Comparison of ENCODE assay signal across 10 mouse cellular contexts in genomic region chr1:40802759-40803158, GRCm38 (mm10). TPM values are rescaled to one million over a fixed set of nuclear protein-coding genes. Genes with fewer than 3 reads are reported as not detected.
DNase-seq lines count a peak whose midpoint lies in the region; ATAC-seq and TF ChIP-seq lines count a peak whose summit lies in the region.
"Had no signal": no experiment of that assay in that cellular context is flagged by ENCODE, and none has a peak within 500 bp of the region (broad histone marks: within the 10 kb centered on the region; RNA-seq: fewer than 3 reads in every experiment).

No protein-coding gene starts in this region.

- no peaks in the 10 kb centered on the region for H3K4me1 ChIP-seq in hindbrain, embryonic 14.5 days (replicated peaks; ENCODE audit: control insufficient read depth, insufficient read depth, low read length)
- no peaks in the 10 kb centered on the region for H3K4me1 ChIP-seq in hindbrain, embryonic 12.5 days
- H3K4me1 ChIP-seq: embryonic facial prominence, embryonic 12.5 days; limb, embryonic 12.5 days had no signal

- no peaks in the 10 kb centered on the region for H3K36me3 ChIP-seq in hindbrain, embryonic 14.5 days (replicated peaks; ENCODE audit: control insufficient read depth, insufficient read depth)
- H3K36me3 ChIP-seq in hindbrain, embryonic 12.5 days = no peaks in the 10 kb centered on the region
- H3K36me3 ChIP-seq: embryonic facial prominence, embryonic 12.5 days; limb, embryonic 12.5 days had no signal

- H3K27me3 ChIP-seq in hindbrain, embryonic 14.5 days (ENCODE audit: control insufficient read depth, insufficient read depth, low read length) = no peaks in the 10 kb centered on the region
- H3K27me3 ChIP-seq in hindbrain, embryonic 12.5 days = no peaks in the 10 kb centered on the region
- H3K27me3 ChIP-seq: embryonic facial prominence, embryonic 12.5 days; limb, embryonic 12.5 days had no signal

- DNase-seq in hindbrain, embryonic 14.5 days (ENCODE audit: low spot score) = peak; percentile 74
- DNase-seq in CD4-positive, CD25-positive, alpha-beta regulatory T cell, adult 2 months (ENCODE audit: low read depth, low spot score) = peak; percentile 76
- DNase-seq in adrenal gland, adult 2 months = peak; percentile 38
- DNase-seq in layer of hippocampus, adult 2 months (ENCODE audit: low spot score in 2 of 2) = peak; percentile 49 to 70
- peak; percentile 24 for DNase-seq in lung, postnatal 25 days (ENCODE audit: low spot score)
- peak; percentile 34 for DNase-seq in thymus, postnatal 14 days

- no peak overlapping the region for H3K27ac ChIP-seq in hindbrain, embryonic 14.5 days
- H3K27ac ChIP-seq in hindbrain, embryonic 12.5 days = no peak overlapping the region
- H3K27ac ChIP-seq in layer of hippocampus, adult 2 months = no peak overlapping the region
- H3K27ac ChIP-seq: embryonic facial prominence, embryonic 12.5 days; limb, embryonic 12.5 days had no signal

- WGBS in hindbrain, embryonic 14.5 days = 27% methylated on average over 3 of the region's 3 CpGs
- 28% methylated on average over 3 of the region's 3 CpGs for WGBS in hindbrain, embryonic 12.5 days

- H3K9ac ChIP-seq in hindbrain, embryonic 14.5 days = no peak overlapping the region
- H3K9ac ChIP-seq in hindbrain, embryonic 12.5 days = no peak overlapping the region
- H3K9ac ChIP-seq: embryonic facial prominence, embryonic 12.5 days; limb, embryonic 12.5 days had no signal

- no peak overlapping the region for H3K4me2 ChIP-seq in hindbrain, embryonic 14.5 days (replicated peaks)
- no peak overlapping the region for H3K4me2 ChIP-seq in hindbrain, embryonic 12.5 days (replicated peaks)
- H3K4me2 ChIP-seq: embryonic facial prominence, embryonic 12.5 days; limb, embryonic 12.5 days had no signal

- H3K9me3 ChIP-seq in hindbrain, embryonic 14.5 days (ENCODE audit: control insufficient read depth, low read length) = no peaks in the 10 kb centered on the region
- H3K9me3 ChIP-seq in hindbrain, embryonic 12.5 days (replicated peaks) = no peaks in the 10 kb centered on the region
- H3K9me3 ChIP-seq: embryonic facial prominence, embryonic 12.5 days; limb, embryonic 12.5 days had no signal

- TF ChIP-seq CTCF in layer of hippocampus, adult 2 months (conservative IDR thresholded peaks at IDR 0.05) = peak; percentile 95

- no peak overlapping the region for H3K4me3 ChIP-seq in hindbrain, embryonic 14.5 days (replicated peaks; ENCODE audit: low read length)
- H3K4me3 ChIP-seq in hindbrain, embryonic 12.5 days = no peak overlapping the region
- H3K4me3 ChIP-seq in layer of hippocampus, adult 2 months = no peak overlapping the region
- H3K4me3 ChIP-seq: embryonic facial prominence, embryonic 12.5 days; limb, embryonic 12.5 days had no signal

- no peak for ATAC-seq in hindbrain, embryonic 14.5 days (ENCODE audit: low FRiP score)
- ATAC-seq in hindbrain, embryonic 12.5 days (ENCODE audit: low FRiP score) = no peak
- ATAC-seq in erythroblast, adult 5-6 weeks (replicated peaks; ENCODE audit: low FRiP score, poor library complexity, severe bottlenecking) = peak; percentile 64

RNA-seq across cellular contexts. Expression of gene Tmem182, which starts 2.6 kb away (rescaled TPM):
- 0.09 TPM in 1 of 2 replicates, not detected in the other for polyA plus RNA-seq in hindbrain, embryonic 14.5 days (2014; fragmentation: Nextera tagmentation; extraction: Ambion mirVana)
- polyA plus RNA-seq in hindbrain, embryonic 12.5 days (2016; fragmentation: Nextera tagmentation; extraction: Ambion mirVana) = 0.10 and 0.30 TPM in 2 replicates
- total RNA-seq in adrenal gland, adult 2 months (2021) = 1 to 10 TPM; 1.5 to 1.6 TPM
- polyA plus RNA-seq in adrenal gland, adult 2 months (2012; rRNA removed) = 0.81 and 1.3 TPM in 2 replicates
- total RNA-seq in erythroblast, adult 5-6 weeks (2015; ENCODE audit: low replicate concordance) = not detected in 2 replicates
- total RNA-seq in erythroblast, adult 5-6 weeks (2017; ENCODE audit: low replicate concordance) = 0.85 TPM in 1 of 2 replicates, not detected in the other
- under 1 TPM in 1 of 2 experiments, not detected in 1; 0.20 TPM for total RNA-seq in layer of hippocampus, adult 2 months (2021)

RNA-seq across cellular contexts. Expression of gene Mfsd9, which starts 12.3 kb away (rescaled TPM):
- polyA plus RNA-seq in hindbrain, embryonic 14.5 days (2014; fragmentation: Nextera tagmentation; extraction: Ambion mirVana) = 8.6 and 9.8 TPM in 2 replicates
- 4.7 and 5.0 TPM in 2 replicates for polyA plus RNA-seq in hindbrain, embryonic 12.5 days (2016; fragmentation: Nextera tagmentation; extraction: Ambion mirVana)
- 1 to 10 TPM; 2.4 to 5.2 TPM for total RNA-seq in adrenal gland, adult 2 months (2021)
- polyA plus RNA-seq in adrenal gland, adult 2 months (2012; rRNA removed) = 2.6 and 3.9 TPM in 2 replicates
- 0.63 TPM in 1 of 2 replicates, not detected in the other for total RNA-seq in erythroblast, adult 5-6 weeks (2015; ENCODE audit: low replicate concordance)
- 1.5 and 2.6 TPM in 2 replicates for total RNA-seq in erythroblast, adult 5-6 weeks (2017; ENCODE audit: low replicate concordance)
- total RNA-seq in layer of hippocampus, adult 2 months (2021) = 1 to 10 TPM; 5.2 to 5.3 TPM

Comparison
In these comparisons a context has a peak if more than half of its experiments do, and no peak if none do; other contexts are left out.
1. DNase-seq: peak in every context shown above with its lines; median percentile 76 in CD4-positive, CD25-positive, alpha-beta regulatory T cell, adult 2 months; 74 in hindbrain, embryonic 14.5 days; 60 in layer of hippocampus, adult 2 months; 38 in adrenal gland, adult 2 months; 34 in thymus, postnatal 14 days; 24 in lung, postnatal 25 days.